Mouse (Mus musculus) ES-Bruce4 (cell line): Measurements from ENCODE around the gene Cfap45. TPM values are rescaled to one million over a fixed set of nuclear protein-coding genes. Genes with fewer than 3 reads are reported as not detected.

ENCODE experiments used
- H3K27ac ChIP-seq: 2 replicates; pipeline ENCODE4 v1.5.1; 2012; ENCODE audit warnings: low read length, inconsistent platforms; ENCODE audit not compliant: insufficient read depth
- H3K27me3 ChIP-seq: 2 replicates; pipeline ENCODE4 v1.6.1; 2012; ENCODE audit warnings: mild to moderate bottlenecking, low read length, inconsistent platforms; ENCODE audit not compliant: control insufficient read depth, poor library complexity, insufficient read depth, severe bottlenecking
- H3K36me3 ChIP-seq: 2 replicates; pipeline ENCODE4 v1.6.1; 2012; ENCODE audit warnings: inconsistent platforms, mild to moderate bottlenecking, low read length, moderate library complexity; ENCODE audit not compliant: control insufficient read depth, poor library complexity, insufficient read depth, severe bottlenecking
- H3K4me1 ChIP-seq: one replicate; pipeline ENCODE4 v1.8.1; 2011; ENCODE audit warnings: low read length; ENCODE audit not compliant: control insufficient read depth, insufficient read depth
- H3K4me3 ChIP-seq: 2 replicates; pipeline ENCODE4 v1.5.1; 2011; ENCODE audit warnings: low read depth, mild to moderate bottlenecking, low read length
- H3K9ac ChIP-seq: 2 replicates; pipeline ENCODE4 v1.6.1; 2012; ENCODE audit warnings: low read depth, mild to moderate bottlenecking, inconsistent platforms; ENCODE audit not compliant: poor library complexity, severe bottlenecking
- H3K9me3 ChIP-seq: replicated peaks from 2 replicates; pipeline ENCODE4 v1.6.1; 2012; ENCODE audit warnings: mild to moderate bottlenecking, low read length, inconsistent platforms; ENCODE audit not compliant: control insufficient read depth, poor library complexity, insufficient read depth, severe bottlenecking
- CTCF ChIP-seq: IDR thresholded peaks from one replicate; pipeline ENCODE4 v1.8.1; 2011; ENCODE audit warnings: low read depth, low read length
- EP300 ChIP-seq: IDR thresholded peaks from 2 replicates; pipeline ENCODE4 v1.6.1; 2011; ENCODE audit warnings: low read depth, low read length; ENCODE audit not compliant: insufficient read depth
- POLR2A ChIP-seq: IDR thresholded peaks from one replicate; pipeline ENCODE4 v1.8.1; 2011; ENCODE audit warnings: low read length; ENCODE audit not compliant: insufficient read depth
- polyA plus RNA-seq: library from polyadenylated mRNA; stranded (reverse); fragments of >200 nt; gene quantifications from 2 replicates; pipeline ENCODE4 v1.2.4, GENCODE M21; 2011; ENCODE audit warnings: low read depth; ENCODE audit not compliant: missing spikeins, insufficient read depth, insufficient read length

Cfap45 gene
- polyA plus RNA-seq, 1 experiment = 2.1 TPM

DNA sequence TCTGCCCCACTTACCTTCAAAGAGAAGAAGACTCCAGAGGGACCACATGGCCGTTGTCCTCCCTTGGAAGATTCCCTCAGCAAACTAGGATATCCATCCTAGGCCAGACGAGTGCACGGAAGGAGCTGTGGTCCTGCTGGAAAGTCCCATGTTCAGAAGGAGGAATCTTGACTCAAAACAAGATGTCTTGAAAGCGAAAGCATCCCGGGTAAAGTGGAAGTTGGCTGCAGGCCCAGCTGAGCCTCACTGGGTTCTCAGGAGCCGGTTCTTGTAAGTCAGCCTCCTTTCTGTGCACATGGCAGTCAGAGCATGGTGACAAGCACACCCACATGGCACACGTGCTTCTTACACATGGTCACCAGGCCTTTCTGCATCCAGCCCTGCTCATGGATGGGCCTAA, 69.8 kb downstream of the Cfap45 start, which contains the start of gene Slamf8:
Gene Slamf8, minus strand, starts transcription at position 184 of the 400 bp plus-strand sequence.
- H3K4me3 ChIP-seq = no peak within 1 kb of the TSS
- H3K27me3 ChIP-seq = no peaks in the 10 kb centered on the region
- H3K9me3 ChIP-seq = no peaks in the 10 kb centered on the region
- H3K4me1 ChIP-seq = no peaks in the 10 kb centered on the region
- TF ChIP-seq EP300 (no peak), POLR2A (no peak), CTCF (no peak)
- H3K27ac ChIP-seq = no peak within 1 kb of the TSS
- H3K36me3 ChIP-seq = no peaks in the 10 kb centered on the region
- H3K9ac ChIP-seq = no peak within 1 kb of the TSS

DNA sequence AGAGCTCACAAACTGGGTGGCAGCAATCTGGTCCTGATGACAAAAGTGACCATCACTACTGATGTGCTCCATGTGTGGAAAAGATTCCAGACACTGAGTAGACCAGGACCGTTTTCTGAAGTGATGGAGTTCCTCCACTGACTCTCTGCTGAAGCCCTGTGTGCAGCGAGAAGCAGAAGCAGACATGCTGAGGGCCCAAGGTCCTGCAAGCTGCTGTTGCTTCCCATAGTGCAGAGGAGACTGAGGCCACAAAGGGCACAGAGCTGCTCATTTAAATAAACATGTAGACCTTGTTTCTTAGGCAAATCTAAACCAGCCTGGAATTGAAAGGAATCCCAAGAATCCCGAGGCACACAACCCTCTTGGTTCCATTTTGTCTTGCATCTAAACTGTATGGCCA, 72.7 kb downstream of the Cfap45 start:
- no peaks in the 10 kb centered on the region for H3K9me3 ChIP-seq
- H3K36me3 ChIP-seq = no peaks in the 10 kb centered on the region
- H3K4me3 ChIP-seq = no peak overlapping the region
- H3K4me1 ChIP-seq = no peaks in the 10 kb centered on the region
- H3K27ac ChIP-seq = no peak overlapping the region
- H3K27me3 ChIP-seq = no peaks in the 10 kb centered on the region
- TF ChIP-seq POLR2A (no peak), CTCF (no peak), EP300 (no peak)
- no peak overlapping the region for H3K9ac ChIP-seq

- H3K27me3 ChIP-seq = no peaks in the 10 kb centered on the region
- no peak overlapping the region for H3K4me3 ChIP-seq
- no peak overlapping the region for H3K9ac ChIP-seq
- no peaks in the 10 kb centered on the region for H3K9me3 ChIP-seq
- TF ChIP-seq EP300 (no peak), POLR2A (no peak), CTCF (no peak)
- no peak overlapping the region for H3K27ac ChIP-seq
- H3K36me3 ChIP-seq = no peaks in the 10 kb centered on the region
- H3K4me1 ChIP-seq = no peaks in the 10 kb centered on the region
Measured at GRCm38 (mm10) chr1:172593956-172594355, 73.4 kb downstream of the Cfap45 start.

- Histone ChIP-seq H3K9me3 (no peaks in the 10 kb centered on the region), H3K36me3 (no peaks in the 10 kb centered on the region), H3K27ac (no peak overlapping the region), H3K4me1 (no peaks in the 10 kb centered on the region), H3K27me3 (no peaks in the 10 kb centered on the region), H3K9ac (no peak overlapping the region), H3K4me3 (no peak overlapping the region)
- TF ChIP-seq POLR2A = no peak
- peak; percentile 55 for TF ChIP-seq CTCF
- TF ChIP-seq EP300 = no peak
Measured at GRCm38 (mm10) chr1:172594495-172594894, 73.9 kb downstream of the Cfap45 start.

Other genes with a start within 250 kb of the Cfap45 start
- 2.1 and 2.6 TPM in 2 replicates for gene Atp1a2, start 222.7 kb upstream of the Cfap45 start, polyA plus RNA-seq
- not detected in 2 replicates for gene Kcnj9, start 191.5 kb upstream of the Cfap45 start, polyA plus RNA-seq
- 1.0 and 1.3 TPM in 2 replicates for gene Kcnj10, start 179.6 kb upstream of the Cfap45 start, polyA plus RNA-seq
- 19.9 and 21.2 TPM in 2 replicates for gene Pigm, start 144.3 kb upstream of the Cfap45 start, polyA plus RNA-seq
- 0.46 and 0.85 TPM in 2 replicates for gene Slamf9, start 45.4 kb upstream of the Cfap45 start, polyA plus RNA-seq
- gene Igsf9, start 39.0 kb upstream of the Cfap45 start, polyA plus RNA-seq = 40.5 and 40.6 TPM in 2 replicates
- 269 and 312 TPM in 2 replicates for gene Tagln2, start 20.8 kb upstream of the Cfap45 start, polyA plus RNA-seq
- 0.37 TPM in 1 of 2 replicates, not detected in the other for gene Vsig8, start 35.1 kb downstream of the Cfap45 start, polyA plus RNA-seq
- not detected in 2 replicates for gene Slamf8, start 69.8 kb downstream of the Cfap45 start, polyA plus RNA-seq
- not detected in 2 replicates for gene Fcrl6, start 81.8 kb downstream of the Cfap45 start, polyA plus RNA-seq
- 0.64 and 2.4 TPM in 2 replicates for gene Dusp23, start 112.2 kb downstream of the Cfap45 start, polyA plus RNA-seq
- gene Crp, start 177.3 kb downstream of the Cfap45 start, polyA plus RNA-seq = not detected in 2 replicates